Mouse (Mus musculus) CD4-positive helper T cell, adult 2 months (primary cell): ENCODE data around the gene Traf3ip3.

Experiments
- DNase-seq: peaks from one replicate; pipeline ENCODE4 v3.0.0-alpha.2; 2012; ENCODE audit warnings: low read depth, missing footprints, low spot score

Traf3ip3 gene

DNA sequence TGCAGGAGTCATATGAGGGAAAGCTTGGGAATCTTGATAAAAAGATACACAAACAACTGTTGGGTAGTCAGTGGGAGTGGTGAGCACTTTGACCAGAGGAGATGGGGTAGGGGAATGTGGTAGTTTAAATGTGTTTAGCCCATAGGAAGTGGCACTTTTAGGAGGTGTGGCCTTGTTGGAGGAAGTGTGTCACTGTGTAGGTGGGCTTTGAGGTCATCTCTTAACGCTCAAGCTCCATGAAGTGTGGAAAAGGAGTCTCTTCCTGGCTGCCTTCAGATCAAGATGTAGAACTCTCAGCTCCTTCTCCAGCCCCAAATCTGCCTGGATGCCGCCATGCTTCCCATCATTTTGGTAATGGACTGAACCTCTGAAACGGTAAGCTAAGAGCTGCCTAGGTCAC, 6.0 kb upstream of the Traf3ip3 start, which contains the start of gene Lamb3:
TSS of gene Lamb3 (plus strand) at position 197 of the 400 bp plus-strand sequence.
- peak; percentile 54 for DNase-seq

DNA sequence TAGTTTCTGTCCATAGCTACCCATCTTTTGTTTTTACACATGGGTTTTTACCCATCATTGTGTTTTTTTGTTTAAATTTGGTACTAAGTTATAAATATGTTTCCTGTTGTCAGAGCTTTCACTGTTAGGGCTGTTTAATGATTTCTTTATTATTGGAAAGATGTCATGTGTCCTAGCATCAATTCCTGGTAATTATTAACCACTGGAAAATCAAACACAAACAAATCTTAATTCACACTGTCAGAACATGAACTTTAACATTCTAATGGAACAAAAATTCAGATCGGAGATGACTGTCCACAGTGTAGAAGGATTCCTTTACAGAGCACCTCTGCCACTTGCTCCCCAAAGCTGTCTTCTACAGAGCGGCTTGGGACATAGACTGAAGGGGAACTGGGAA, 3.9 kb upstream of the Traf3ip3 start:
- no peak for DNase-seq

DNA sequence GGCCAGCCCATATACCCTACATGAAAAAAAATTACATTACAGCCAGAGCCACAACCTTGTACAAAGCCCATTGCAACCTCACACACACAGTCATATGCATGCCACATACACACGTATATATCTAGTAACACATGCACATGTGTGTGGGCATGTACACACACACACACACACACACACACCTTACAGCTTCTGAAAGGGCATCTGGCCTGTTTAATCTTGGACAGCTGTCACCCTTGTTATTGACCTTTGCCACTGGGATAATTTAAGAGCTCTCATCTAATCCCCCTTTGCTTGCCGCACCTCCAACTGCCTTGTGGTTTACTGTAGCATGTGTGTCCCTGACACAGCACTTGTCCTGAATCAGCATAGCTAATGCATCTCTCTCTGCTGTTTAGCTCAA, 2.3 kb upstream of the Traf3ip3 start:
- DNase-seq = no peak

GRCm38 (mm10) chr1:193200640-193201382, 692 bp downstream of the Traf3ip3 start:
- DNase-seq = peak; percentile 83

GRCm38 (mm10) chr1:193198312-193198711, 3.2 kb downstream of the Traf3ip3 start:
- peak; percentile 46 for DNase-seq

DNA sequence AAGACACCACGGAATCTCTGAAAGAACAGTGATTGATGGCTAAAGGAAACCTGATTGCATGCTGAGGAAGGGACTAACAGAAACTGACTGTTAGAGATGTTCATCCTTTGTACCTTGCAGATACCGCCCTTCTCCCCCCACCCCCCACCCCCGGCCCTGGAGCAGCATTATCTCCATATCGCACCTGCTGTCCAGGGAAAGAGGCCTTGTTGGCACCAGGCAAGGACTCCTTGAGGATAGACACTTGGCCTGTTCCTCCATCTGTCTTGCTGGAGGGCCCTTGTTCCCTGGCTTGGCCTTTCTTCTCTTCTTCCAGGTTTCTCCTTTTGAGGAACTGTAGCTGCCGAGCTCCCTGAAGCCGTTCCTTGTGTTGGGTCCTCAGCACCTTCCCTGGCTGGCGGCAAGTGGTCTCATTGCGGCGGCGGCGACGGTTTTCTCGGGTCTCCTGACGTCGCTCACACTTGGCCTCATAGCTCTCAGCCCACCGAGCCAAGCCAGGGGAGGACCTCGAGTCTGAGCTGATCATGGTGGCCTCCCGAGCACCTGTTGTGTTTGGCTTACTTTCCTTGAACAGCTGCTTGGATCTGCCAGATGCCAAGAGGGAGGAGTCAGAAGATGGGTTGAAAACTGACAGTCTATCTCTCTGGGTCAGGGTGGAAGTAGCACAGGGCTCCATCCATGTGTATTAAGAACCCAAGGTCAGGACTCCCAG, 3.9 kb downstream of the Traf3ip3 start:
- no peak for DNase-seq

DNA sequence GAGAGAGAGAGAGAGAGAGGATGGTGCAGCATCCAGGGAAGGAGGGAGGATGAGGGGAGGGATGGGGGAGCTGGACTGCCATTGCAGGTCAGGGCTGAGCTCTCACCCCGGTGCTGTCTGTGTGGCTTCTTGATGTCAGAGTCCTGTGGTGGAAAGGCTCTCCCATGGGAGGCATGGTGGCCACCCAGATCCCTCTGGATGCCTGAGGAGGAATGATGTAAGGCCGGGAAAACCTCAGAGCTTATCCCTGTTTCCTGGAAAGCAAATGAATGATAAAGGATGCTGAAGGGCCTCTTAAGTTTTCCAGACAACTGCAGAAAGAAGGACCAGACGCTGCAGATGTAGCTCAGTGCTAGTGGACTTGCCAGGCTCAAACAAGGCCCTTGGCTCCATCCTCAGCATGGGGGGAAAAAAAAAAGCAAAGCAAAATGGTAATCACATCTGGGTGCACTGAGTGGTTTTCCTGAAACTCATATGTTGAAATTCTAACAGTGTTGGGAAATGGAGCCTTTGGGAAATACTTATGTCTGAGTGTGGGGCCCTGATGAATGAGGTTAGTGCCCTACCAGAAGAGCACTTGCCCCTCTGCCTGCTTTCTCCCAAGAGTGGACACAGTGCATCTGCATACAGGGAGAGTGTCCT, 6.2 kb downstream of the Traf3ip3 start:
- DNase-seq = no peak

DNA sequence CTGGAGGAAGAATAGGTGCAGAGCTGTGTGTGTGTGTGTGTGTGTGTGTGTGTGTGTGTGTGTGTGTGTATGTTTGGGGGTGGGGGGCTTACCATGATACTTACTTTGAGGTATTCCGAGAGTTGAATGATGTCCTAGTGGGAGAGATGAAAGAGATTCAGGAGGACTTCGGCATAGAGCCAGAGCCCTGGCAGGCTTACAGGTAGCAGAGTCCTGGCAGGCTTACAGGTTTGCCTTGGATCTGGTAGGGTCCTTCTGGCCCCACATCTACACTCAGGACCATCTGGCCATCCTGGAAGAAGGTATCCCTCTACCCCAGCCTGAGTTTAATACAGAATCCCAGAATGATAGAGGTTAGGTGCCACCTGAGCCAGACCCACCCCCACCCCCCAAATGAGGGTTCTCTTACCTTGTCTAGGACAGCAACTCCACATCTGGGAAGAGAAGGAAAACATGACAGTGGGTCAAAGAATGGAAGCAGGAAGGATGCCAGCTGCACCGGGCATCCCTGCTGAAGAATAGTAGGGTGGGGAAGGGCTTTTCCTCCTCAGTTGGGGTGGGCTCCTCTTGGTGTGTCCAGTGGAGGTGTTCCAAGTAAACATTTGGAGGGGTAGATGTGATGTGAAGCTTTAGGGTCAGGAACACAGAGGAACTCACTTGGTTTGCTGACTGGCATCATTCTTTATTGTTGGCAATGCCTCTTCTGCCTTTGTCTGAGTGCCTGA, 6.9 kb downstream of the Traf3ip3 start:
- no peak for DNase-seq

DNA sequence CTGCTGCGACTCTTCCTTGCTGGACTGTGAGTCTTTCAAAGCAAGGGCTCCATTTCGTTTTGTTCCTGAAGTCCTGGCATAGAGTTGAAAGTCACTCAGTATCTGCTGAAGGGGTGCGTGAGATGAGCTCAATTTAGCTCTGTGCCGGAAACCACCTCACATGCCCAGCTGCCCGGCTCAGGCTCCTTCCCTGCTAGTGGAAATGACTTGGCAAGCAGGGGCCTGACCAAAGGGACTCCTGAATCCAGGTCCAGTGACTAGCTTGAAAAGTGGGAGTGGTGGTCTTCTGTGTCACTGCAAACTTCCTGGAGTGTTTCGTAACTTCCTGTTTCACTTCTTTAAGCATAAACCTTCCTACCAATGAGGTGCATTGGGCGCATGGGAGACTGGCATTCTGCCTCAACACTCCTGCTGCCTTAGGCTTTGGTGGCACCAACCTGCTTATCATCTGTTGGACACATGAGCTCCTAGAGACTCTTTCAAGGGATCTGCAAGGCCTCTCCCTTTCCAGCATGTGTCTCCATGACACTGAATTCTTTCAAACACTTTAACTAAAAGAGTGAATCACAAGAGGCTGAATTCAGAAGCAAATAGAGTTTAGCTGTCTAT, 9.7 kb downstream of the Traf3ip3 start:
- peak; percentile 16 for DNase-seq

- DNase-seq = peak; percentile 29
Observed at GRCm38 (mm10) chr1:193189771-193190170, 11.7 kb downstream of the Traf3ip3 start.

GRCm38 (mm10) chr1:193189151-193189621, 12.3 kb downstream of the Traf3ip3 start:
- DNase-seq = peak; percentile 70

GRCm38 (mm10) chr1:193188257-193188656, 13.2 kb downstream of the Traf3ip3 start:
- no peak for DNase-seq

- DNase-seq = peak; percentile 68
Observed at GRCm38 (mm10) chr1:193181104-193181503, 20.4 kb downstream of the Traf3ip3 start.

DNA sequence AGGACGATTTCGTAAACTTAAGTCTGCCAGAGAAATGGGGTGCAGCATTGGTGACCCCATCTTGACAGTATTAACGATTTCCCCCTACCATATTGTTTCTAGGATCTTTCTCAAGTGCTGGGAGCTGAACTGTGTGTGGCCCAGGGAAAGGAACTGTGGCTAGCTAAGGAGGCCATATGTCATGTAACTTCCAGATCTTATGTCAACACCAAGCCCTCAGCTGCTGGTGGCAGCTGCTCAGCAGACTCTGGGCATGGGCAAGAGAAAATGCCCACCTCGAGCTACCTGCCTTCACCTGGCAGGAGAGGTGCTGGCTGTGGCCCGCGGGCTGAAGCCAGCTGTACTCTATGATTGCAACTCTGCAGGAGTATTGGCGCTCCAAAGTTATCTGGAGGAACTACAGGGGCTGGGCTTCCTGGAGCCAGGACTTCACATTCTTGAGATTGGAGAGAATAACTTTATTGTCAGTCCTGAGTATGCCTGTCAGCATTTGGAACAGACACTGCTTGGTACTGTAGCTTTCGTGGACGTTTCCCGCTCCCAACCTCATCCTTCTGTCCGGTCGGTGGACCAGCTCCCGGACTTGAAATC, 27.3 kb downstream of the Traf3ip3 start:
- no peak for DNase-seq

DNA sequence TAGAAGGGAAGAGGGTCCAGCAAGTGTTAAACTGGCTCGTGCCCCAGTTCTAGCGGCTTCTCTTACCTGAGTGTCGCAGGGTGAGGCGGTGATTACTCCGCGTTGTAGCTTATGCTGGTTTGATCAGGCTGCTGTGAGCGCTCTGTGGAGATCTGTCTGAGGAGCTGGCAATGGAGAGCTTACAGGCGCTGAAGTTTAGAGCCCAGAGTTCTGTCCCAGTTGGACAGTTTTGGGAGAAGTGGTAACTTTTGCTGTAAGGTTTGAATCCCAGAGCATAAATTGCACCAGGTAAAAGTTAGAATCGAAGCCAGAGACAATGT, 27.7 kb downstream of the Traf3ip3 start:
- DNase-seq = no peak

DNA sequence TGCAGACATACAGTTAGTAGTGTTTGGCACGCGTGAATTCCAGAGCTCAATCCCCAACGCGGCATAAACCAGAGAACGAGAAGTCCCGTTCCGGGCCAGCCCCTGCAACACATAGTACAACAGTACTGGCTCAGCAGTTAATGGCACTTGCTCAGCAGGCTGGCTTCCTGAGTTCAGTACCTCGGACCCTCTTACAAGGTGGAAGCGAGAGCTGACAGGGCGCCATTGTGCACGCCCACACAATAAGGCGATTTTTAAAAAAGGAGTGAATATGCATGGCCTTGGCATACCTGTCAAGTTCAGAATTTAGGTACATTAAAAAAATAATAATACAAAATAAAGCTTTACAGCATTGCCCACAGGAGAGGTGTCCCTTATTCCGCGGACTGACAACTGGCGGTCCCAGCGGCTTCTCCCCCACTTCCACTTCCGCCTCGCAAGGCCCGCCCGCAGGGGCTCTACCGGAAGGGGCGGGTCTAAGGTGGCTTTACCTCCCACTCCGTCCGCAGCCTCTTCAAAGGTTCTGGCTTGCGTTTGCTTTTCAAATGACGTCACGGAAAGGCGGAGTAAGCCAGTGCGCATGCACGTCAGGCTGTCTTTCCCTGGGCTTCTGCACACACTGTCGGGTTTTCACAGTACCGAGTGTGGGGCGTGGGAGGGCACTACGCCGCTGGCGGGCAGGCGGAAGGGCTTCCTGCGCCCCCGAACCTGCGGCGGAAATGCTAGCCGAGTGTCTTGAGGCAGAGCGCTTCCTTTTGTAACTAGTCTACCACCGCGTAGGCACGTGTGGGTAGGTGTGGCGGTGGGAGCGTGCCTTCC, 28.3 kb downstream of the Traf3ip3 start:
- DNase-seq = peak; percentile 100

GRCm38 (mm10) chr1:193169856-193170255, 31.6 kb downstream of the Traf3ip3 start:
- DNase-seq = peak; percentile 77

DNA sequence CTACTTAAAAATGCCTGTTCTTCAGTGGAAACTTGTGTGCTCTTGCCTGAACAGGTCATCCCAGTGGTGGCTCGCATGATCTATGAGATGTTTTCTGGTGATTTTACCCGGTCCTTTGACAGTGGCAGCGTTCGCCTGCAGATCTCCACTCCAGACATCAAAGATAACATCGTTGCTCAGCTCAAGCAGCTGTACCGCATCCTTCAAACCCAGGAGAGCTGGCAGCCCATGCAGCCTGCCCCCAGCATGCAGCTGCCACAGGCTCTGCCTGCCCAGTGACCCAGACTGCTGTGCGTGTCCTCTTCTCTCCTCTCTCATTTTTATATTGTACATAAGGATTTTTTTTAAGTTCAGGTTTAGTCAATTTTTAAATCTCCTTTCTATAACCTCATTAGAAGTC, 32.3 kb downstream of the Traf3ip3 start:
- no peak for DNase-seq

- DNase-seq = no peak
Observed at GRCm38 (mm10) chr1:193167746-193168145, 33.8 kb downstream of the Traf3ip3 start, which contains the start of gene A130010J15Rik. A130010J15Rik (plus strand) TSS chr1:193168046.
